Mouse (Mus musculus) liver, adult 2 months (tissue): ENCODE results near the gene Slc35b2.
A peak's percentile ranks its signal among the peaks of the same experiment; 100 is the strongest.

Experiments
- CTCF ChIP-seq: fragments of 200-500 bp; IDR thresholded peaks from 2 replicates; pipeline ENCODE4 v1.5.1; 2011; ENCODE audit warnings: low read depth, low read length, control low read depth
- POLR2A ChIP-seq: fragments of 200-500 bp; IDR thresholded peaks from 2 replicates; pipeline ENCODE4 v1.6.1; 2011; ENCODE audit warnings: low read length, control low read depth; ENCODE audit not compliant: insufficient read depth; ENCODE audit errors: extremely low read depth

DNA sequence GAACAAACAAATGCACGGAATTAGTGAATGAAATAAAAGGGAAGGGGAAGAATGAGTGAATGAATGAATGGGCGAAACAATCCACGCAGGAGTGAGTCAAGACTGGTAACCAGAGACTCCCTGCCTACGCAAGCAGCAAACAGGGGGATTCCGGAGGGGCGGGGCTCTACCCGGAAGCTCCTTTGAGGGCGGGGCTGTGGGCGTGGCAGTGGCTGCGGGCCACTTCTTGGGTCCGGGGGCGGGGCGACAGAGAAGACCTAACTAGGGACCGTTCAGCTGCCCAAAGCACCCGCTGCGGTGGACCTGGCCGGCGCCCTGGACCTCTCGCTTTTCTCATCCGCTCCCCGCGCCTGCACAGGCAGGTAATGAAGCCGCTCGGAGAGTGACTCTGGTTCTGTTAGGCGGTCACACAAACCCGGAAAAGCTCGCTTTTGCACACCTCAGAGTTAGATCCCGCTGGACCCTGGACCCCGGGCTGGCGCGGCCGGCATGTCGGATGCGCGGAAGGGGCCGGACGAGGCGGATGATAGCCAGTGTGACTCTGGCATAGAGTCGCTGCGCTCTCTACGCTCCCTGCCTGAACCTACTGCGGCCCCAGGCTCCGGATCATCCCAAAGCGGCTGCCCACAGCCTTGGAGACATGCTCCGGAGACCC, 8.1 kb upstream of the Slc35b2 start, which contains the start of gene Nfkbie:
- TF ChIP-seq POLR2A (peak; percentile 65), CTCF (no peak)
